Mouse (Mus musculus): ENCODE results near the gene Zfp78.

- TF ChIP-seq GATA1 (IDR thresholded peaks at IDR 0.05; ENCODE audit: borderline replicate concordance, low read length), result no peak
- no peak for TF ChIP-seq FLI1 (IDR thresholded peaks at IDR 0.05; ENCODE audit: low read length)
These were observed 19.5 kb upstream of the Zfp78 start, which contains the start of gene Gm3854 for GRCm38 (mm10) chr7:6343501-6344071.

Measured in megakaryocyte, embryonic 14.5 days (primary cell).